In the genomic region with DNA sequence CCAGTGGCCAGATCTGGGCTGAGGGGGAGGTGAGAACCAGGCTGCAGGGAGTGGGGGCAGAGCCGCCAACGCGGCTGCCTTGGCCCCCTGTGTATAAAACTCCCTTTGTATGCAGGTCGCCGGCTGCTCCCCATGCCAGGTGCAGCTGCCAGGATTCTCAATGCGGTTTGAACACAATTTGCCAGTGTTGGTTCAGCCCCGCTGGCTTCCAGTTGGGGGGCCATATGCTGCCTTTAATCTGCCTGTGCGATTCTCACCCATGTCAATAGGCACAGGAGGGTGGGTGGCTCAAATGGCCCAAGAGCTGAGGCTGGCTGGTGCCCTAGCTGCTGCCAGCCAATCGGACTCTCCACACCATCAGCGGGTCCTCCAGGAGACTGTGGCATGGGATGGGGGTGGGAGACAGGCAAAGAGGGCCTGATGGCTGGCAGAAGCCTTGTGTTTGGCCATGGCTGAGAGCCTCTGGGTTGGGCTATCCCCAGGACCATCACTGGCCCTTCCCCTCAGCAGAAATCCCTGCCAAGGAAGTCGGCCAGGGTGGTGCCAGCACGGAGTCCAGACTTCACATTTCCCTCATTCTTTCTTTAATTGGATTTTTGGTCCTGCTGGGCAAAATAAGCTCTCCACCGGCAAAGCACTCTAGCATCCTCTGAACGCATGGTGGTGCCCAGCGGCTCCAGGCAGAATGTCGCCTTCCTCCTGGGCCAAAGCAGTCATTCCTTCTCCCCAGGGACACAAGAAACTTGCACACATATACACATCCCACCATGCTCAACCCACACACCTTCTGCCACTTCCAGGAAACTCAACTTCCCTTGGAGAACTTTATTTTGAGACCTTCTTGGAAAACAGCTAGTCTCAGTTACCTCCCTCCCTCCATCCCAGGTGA, we compare ENCODE assay signal across 10 mouse cellular contexts.
DNase-seq lines count a peak whose midpoint lies in the region; ATAC-seq and TF ChIP-seq lines count a peak whose summit lies in the region.
"Had no signal": no experiment of that assay in that cellular context is flagged by ENCODE, and none has a peak within 500 bp of the region (broad histone marks: within the 10 kb centered on the region; RNA-seq: fewer than 3 reads in every experiment).

No protein-coding gene starts in this region.

- H3K4me2 ChIP-seq in embryonic facial prominence, embryonic 14.5 days (ENCODE audit: low read depth, low read length): no peak overlapping the region
- H3K4me2 ChIP-seq in heart, embryonic 12.5 days: no peak overlapping the region
- no peak overlapping the region for H3K4me2 ChIP-seq in intestine, postnatal 0 days (replicated peaks; ENCODE audit: low read depth)

- H3K9ac ChIP-seq in embryonic facial prominence, embryonic 14.5 days (ENCODE audit: low read depth, low read length): no peak overlapping the region
- no peak overlapping the region for H3K9ac ChIP-seq in heart, embryonic 12.5 days
- no peak overlapping the region for H3K9ac ChIP-seq in intestine, postnatal 0 days (ENCODE audit: low read depth, low read length)

- H3K4me3 ChIP-seq in embryonic facial prominence, embryonic 14.5 days (ENCODE audit: low read depth, low read length): no peak overlapping the region
- no peak overlapping the region for H3K4me3 ChIP-seq in embryonic facial prominence, embryonic 10.5 days
- no peak overlapping the region for H3K4me3 ChIP-seq in heart, embryonic 12.5 days
- no peak overlapping the region for H3K4me3 ChIP-seq in intestine, postnatal 0 days (ENCODE audit: low read depth, low read length)

- DNase-seq in embryonic facial prominence, embryonic 14.5 days (ENCODE audit: low spot score): peak; percentile 54
- DNase-seq in embryonic facial prominence, embryonic 10.5 days (ENCODE audit: low spot score): no peak
- peak; percentile 35 for DNase-seq in MN1 (ENCODE audit: low spot score)
- DNase-seq in fibroblast of lung, adult 2 months (ENCODE audit: low read depth): peak; percentile 31
- peak; percentile 88 for DNase-seq in left cerebral cortex, postnatal 4 days
- DNase-seq in lung, postnatal 36 days: no peak
- DNase-seq: heart, postnatal 10 days; lung, postnatal 14 days had no signal

- 54% methylated on average over 11 of the region's 16 CpGs for WGBS in embryonic facial prominence, embryonic 14.5 days
- 54% methylated on average over 16 of the region's 16 CpGs for WGBS in embryonic facial prominence, embryonic 10.5 days
- 49% methylated on average over 16 of the region's 16 CpGs for WGBS in heart, embryonic 12.5 days
- 74% methylated on average over 16 of the region's 16 CpGs for WGBS in intestine, postnatal 0 days

- no peaks in the 10 kb centered on the region for H3K9me3 ChIP-seq in embryonic facial prominence, embryonic 14.5 days (ENCODE audit: control insufficient read depth, low read length)
- no peaks in the 10 kb centered on the region for H3K9me3 ChIP-seq in embryonic facial prominence, embryonic 10.5 days
- no peaks in the 10 kb centered on the region for H3K9me3 ChIP-seq in heart, embryonic 12.5 days (replicated peaks)
- no peaks in the 10 kb centered on the region for H3K9me3 ChIP-seq in intestine, postnatal 0 days (ENCODE audit: control insufficient read depth)

- no peak overlapping the region for H3K27ac ChIP-seq in embryonic facial prominence, embryonic 14.5 days (replicated peaks; ENCODE audit: low read depth, low read length)
- H3K27ac ChIP-seq in embryonic facial prominence, embryonic 10.5 days (replicated peaks): no peak overlapping the region
- no peak overlapping the region for H3K27ac ChIP-seq in heart, embryonic 12.5 days (ENCODE audit: poor library complexity, severe bottlenecking)
- no peak overlapping the region for H3K27ac ChIP-seq in intestine, postnatal 0 days (ENCODE audit: low read depth, low read length)

- intact Hi-C loops in left cerebral cortex, postnatal 4 days (cut with DNase I): no loop called here

- no peaks in the 10 kb centered on the region for H3K36me3 ChIP-seq in embryonic facial prominence, embryonic 14.5 days (ENCODE audit: control insufficient read depth, insufficient read depth, low read length)
- no peaks in the 10 kb centered on the region for H3K36me3 ChIP-seq in embryonic facial prominence, embryonic 10.5 days (replicated peaks)
- H3K36me3 ChIP-seq in heart, embryonic 12.5 days: no peaks in the 10 kb centered on the region
- no peaks in the 10 kb centered on the region for H3K36me3 ChIP-seq in intestine, postnatal 0 days (ENCODE audit: control insufficient read depth, insufficient read depth)

- H3K27me3 ChIP-seq in embryonic facial prominence, embryonic 14.5 days (replicated peaks; ENCODE audit: control insufficient read depth, insufficient read depth, low read length): peaks cover 8% of the 10 kb centered on the region; the same call in 1 of the 2 replicates
- peaks cover 88% of the 10 kb centered on the region for H3K27me3 ChIP-seq in embryonic facial prominence, embryonic 10.5 days (replicated peaks; ENCODE audit: low read depth, poor library complexity, severe bottlenecking)
- peaks cover 6% of the 10 kb centered on the region for H3K27me3 ChIP-seq in heart, embryonic 12.5 days (replicated peaks)
- H3K27me3 ChIP-seq in intestine, postnatal 0 days (replicated peaks; ENCODE audit: control insufficient read depth, insufficient read depth, low read length): no peaks in the 10 kb centered on the region

- TF ChIP-seq CTCF in intestine, postnatal 0 days (IDR thresholded peaks at IDR 0.05; ENCODE audit: low read depth): no peak

- no peaks in the 10 kb centered on the region for H3K4me1 ChIP-seq in embryonic facial prominence, embryonic 14.5 days (ENCODE audit: control insufficient read depth, insufficient read depth, low read length)
- peaks cover 13% of the 10 kb centered on the region; the same call in 1 of the 2 replicates for H3K4me1 ChIP-seq in embryonic facial prominence, embryonic 10.5 days
- H3K4me1 ChIP-seq in heart, embryonic 12.5 days (replicated peaks): 0 out of 2 replicates have a peak, but pooled peaks cover 3% of the 10 kb centered on the region
- H3K4me1 ChIP-seq in intestine, postnatal 0 days (replicated peaks; ENCODE audit: control insufficient read depth, insufficient read depth, low read length): no peaks in the 10 kb centered on the region

- no peak for ATAC-seq in embryonic facial prominence, embryonic 14.5 days (ENCODE audit: low read depth)
- no peak for ATAC-seq in heart, embryonic 12.5 days (ENCODE audit: insufficient number of reproducible peaks, low FRiP score)
- ATAC-seq in intestine, postnatal 0 days: no peak

Comparison
In these comparisons a context has a peak if more than half of its experiments do, and no peak if none do; other contexts are left out.
1. DNase-seq: peak in embryonic facial prominence, embryonic 14.5 days (single experiment), MN1 (single experiment), fibroblast of lung, adult 2 months (single experiment) and left cerebral cortex, postnatal 4 days (single experiment); none in embryonic facial prominence, embryonic 10.5 days (single experiment) and lung, postnatal 36 days (single experiment).